Mouse (Mus musculus): Measurements from ENCODE around the gene Pbx1.

GRCm38 (mm10) chr1:168355985-168356556 is 76.0 kb downstream of the Pbx1 start:
- TF ChIP-seq GATA1 (IDR thresholded peaks at IDR 0.05; ENCODE audit: borderline replicate concordance, low read length), result no peak
- TF ChIP-seq FLI1 (IDR thresholded peaks at IDR 0.05; ENCODE audit: low read length), result no peak
